Mouse (Mus musculus): ENCODE results near the gene Atp6v0a4.

Atp6v0a4 gene

GRCm38 (mm10) chr6:38125462-38125861 lies 1.1 kb upstream of the Atp6v0a4 start:
- WGBS, result 94% methylated on average over 3 of the region's 3 CpGs

- 97% methylated on average over 5 of the region's 5 CpGs for WGBS
These were observed 496 bp upstream of the Atp6v0a4 start for GRCm38 (mm10) chr6:38124882-38125281.

- WGBS, result 77% methylated on average over 18 of the region's 18 CpGs
These were observed 747 bp downstream of the Atp6v0a4 start for GRCm38 (mm10) chr6:38123471-38124206.

DNA sequence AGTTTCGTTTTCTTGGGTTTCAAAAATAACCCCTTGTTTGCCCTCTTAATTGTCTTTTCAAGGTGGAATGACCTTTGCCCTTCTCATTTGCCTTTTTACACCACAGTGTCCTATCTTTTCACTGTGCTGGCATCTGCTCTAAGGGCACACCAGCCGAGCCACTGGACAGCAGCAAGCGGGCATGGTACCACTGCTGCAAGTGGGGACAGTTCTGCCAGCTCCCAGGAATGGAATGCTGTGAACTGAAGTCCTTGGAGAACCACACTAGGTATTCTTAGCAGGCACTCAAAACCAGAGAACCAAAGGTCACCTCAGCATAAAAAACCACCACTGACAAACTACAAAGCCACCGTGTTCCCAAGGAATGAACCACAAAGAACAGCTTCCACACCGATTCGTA lies 1.6 kb downstream of the Atp6v0a4 start:
- 82% methylated on average over 6 of the region's 6 CpGs for WGBS

DNA sequence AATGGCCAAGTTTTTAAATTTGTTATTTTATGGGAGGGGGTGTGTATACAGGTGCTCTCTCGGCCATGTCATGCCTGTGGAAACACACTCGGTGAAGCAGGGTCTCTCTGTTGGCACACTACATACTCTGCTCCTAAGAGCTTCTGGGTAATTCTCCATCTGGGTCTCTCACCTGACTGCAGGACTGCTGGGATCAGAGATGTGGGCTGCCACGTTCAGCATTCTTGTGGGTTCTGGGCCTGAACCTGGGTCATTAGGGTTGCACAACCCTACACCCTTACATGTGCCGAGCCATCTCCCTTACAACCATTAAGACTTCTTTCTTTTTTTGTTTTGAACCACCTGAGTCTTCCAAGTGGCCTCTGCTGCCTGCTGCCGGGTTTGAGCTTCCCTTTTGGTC lies 2.5 kb downstream of the Atp6v0a4 start:
- WGBS, result 87% methylated on average over 5 of the region's 5 CpGs

GRCm38 (mm10) chr6:38120681-38121371 lies 3.6 kb downstream of the Atp6v0a4 start:
- WGBS, result 77% methylated on average over 9 of the region's 9 CpGs

DNA sequence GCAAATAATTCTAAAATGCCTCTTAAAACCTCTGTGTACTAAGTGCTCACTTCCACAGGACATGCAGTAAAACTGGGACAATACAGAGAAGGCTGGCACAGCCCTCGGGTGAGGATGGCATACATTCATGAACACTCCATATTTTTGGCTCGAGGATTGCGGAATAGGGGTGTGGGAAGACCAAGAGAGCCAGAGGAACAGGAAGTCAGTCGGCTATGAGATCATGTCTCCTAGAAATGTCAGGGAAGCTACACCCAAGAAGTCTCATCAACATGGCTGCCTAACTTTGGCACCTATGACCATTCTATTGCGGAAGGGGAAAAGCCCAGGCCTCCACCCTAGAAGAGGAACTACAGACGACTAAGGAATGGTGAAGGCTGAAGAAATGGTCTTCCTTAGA lies 6.0 kb downstream of the Atp6v0a4 start:
- WGBS, result 68% methylated on average over 6 of the region's 6 CpGs

GRCm38 (mm10) chr6:38116107-38116770 lies 8.1 kb downstream of the Atp6v0a4 start:
- 29% methylated on average over 4 of the region's 4 CpGs for WGBS

DNA sequence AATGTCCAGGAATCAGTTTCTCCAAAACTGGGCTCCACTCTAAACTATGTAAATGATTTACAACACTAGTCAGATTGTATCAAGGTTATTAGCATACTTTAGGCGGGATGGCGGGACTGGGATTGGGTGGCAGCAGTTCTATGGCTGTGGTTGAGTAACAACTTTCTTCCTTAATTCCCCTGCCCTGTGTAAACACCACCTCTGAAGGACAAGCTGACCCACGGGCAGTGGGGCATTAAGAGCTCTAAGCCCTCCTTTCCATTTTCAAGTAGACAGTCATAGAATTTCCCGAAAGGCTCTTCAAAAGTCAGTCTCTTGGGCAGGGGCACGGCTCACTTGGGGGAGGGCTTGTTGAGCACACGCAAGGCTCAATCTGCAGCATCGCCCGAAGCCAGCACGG lies 13.5 kb downstream of the Atp6v0a4 start:
- WGBS, result 74% methylated on average over 9 of the region's 9 CpGs

- 24% methylated on average over 9 of the region's 9 CpGs for WGBS
These were observed 14.5 kb downstream of the Atp6v0a4 start for GRCm38 (mm10) chr6:38109871-38110270.

DNA sequence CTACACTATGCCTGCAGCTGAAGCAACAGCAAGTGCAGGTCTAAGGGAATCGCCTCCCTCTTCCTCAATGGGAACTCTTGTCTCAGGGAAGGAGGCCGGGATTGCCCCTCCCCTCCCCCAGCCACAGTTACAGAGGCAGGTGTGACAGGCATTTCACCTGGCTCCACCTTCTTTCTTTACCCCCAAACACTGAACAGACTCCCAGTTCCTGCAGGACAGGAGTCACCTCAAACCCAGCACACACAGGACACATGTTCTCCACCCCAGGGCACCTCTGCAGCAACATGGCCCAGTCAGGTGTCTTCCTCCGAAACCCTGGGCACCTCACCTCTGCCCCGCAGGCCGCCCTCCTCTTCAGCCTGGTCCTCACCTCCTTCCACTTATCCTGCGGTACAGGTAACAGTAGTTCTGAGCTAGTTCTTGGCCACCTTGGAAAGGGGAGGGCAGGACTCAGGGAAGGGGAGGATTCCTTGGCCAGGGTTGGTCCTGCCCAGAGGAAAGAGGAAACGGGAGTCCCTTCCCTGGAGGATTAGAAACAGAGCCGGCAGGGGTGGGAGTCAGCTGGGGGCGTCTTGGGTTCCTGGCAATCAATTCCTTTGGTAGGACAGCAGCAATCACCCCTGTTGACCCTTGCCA lies 15.1 kb downstream of the Atp6v0a4 start, which contains the start of gene Tmem213:
Gene Tmem213 (plus strand): TSS at position 96 of the 636 bp plus-strand sequence.
- 50% methylated on average over 9 of the region's 9 CpGs for WGBS

DNA sequence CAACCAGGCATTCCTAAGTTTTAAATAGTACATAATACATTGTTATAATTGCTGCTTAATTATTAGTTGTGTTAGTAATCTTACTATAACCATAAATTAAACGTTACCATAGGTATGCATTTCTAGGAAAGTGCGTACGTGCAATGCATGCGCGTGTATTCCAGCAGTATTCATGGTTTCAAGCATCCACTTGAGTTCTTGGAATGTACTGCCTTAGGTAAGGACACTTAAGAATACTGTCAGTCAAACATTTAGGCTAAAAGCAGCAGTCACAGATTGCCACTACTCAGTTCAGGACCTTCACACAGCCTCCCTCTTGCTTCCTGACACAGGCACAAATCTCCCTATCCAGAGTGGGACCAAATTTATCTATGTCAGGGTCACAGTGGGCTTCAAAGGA lies 15.9 kb downstream of the Atp6v0a4 start:
- WGBS, result 98% methylated on average over 5 of the region's 5 CpGs

DNA sequence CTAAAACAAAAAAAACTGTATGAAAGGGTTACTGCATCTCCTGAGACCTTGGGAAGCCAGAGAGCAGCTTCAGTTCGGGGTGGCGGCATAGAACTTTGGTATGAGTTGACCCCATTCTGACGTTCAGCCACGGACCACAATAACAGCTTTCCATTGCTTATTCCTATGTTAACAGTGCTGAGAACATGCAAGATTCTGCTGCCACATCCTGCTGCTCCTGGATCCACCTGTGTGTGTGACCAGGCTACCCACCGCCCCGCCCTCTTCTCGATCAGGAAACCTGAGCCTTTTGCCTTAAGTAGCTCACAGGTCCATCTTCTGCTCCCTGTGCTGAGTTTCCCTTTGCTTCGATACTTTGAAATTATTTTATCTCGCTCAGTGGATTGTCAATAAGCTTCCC lies 18.5 kb downstream of the Atp6v0a4 start:
- 88% methylated on average over 9 of the region's 9 CpGs for WGBS

DNA sequence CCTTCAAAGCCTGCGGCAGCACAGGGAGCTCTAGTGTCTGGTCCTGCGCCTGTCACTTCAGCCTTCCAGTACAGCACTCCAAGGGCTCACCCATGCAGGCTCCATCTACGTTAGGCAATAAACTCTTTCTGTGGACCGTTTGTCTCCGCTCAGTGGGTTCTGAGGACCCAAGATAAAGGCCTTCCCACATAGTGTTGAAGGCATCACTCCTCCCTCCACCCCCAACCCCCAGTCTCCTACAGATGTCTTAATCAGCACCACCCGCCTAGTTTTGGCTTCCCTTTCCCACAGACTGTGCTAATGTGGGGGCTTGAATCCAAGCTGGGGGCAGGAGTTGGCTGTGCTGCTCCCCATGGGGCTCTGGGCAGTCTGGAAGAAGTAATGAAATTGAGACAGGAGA lies 20.6 kb downstream of the Atp6v0a4 start:
- 54% methylated on average over 6 of the region's 6 CpGs for WGBS

- 78% methylated on average over 7 of the region's 7 CpGs for whole genome bisulfite sequencing
These were observed 22.1 kb downstream of the Atp6v0a4 start for GRCm38 (mm10) chr6:38102216-38102795.

GRCm38 (mm10) chr6:38096961-38097370 lies 27.4 kb downstream of the Atp6v0a4 start:
- 72% methylated on average over 5 of the region's 5 CpGs for WGBS

GRCm38 (mm10) chr6:38094701-38095100 lies 29.7 kb downstream of the Atp6v0a4 start:
- WGBS, result 94% methylated on average over 10 of the region's 10 CpGs

- WGBS, result 82% methylated on average over 8 of the region's 8 CpGs
These were observed 31.8 kb downstream of the Atp6v0a4 start for GRCm38 (mm10) chr6:38092539-38092938.

DNA sequence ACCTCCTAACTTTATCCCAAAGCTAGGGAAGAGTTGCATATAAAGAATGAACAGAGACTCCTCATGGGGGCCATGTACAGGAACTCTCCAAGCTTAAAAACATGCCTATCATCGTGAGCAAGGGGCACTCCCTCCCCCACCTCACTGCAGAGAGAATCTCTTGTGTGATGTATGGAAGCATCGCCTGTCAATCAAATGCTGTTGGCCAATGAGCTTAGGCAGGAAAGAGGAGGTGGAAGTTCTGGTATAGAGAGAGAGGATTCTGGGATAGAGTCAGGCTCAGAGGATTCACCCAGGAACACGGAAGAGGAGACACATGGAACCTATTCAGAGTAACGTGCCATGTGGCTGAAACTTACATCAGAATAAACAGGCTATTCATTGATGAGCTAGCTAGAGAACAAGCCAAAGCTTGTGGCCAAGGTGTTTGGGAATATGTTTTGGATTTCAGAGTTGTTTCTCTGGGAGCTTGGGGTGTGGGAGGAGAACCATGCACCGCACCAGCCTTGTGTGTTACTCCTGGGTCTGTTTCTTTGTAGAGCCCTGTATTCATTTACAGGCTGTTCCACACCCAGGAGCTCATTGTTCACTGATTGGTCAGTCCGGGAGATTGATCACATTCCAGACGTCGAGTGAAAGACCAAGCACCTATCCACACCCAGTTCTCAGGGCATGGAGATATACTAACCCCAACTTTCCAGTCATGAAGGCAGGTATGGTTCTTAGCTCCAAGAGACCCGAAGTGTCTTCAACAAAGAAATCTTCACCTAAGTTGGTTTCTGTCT lies 37.0 kb downstream of the Atp6v0a4 start:
- WGBS, result 81% methylated on average over 9 of the region's 9 CpGs

GRCm38 (mm10) chr6:38083204-38083603 lies 41.2 kb downstream of the Atp6v0a4 start:
- 66% methylated on average over 4 of the region's 4 CpGs for WGBS

DNA sequence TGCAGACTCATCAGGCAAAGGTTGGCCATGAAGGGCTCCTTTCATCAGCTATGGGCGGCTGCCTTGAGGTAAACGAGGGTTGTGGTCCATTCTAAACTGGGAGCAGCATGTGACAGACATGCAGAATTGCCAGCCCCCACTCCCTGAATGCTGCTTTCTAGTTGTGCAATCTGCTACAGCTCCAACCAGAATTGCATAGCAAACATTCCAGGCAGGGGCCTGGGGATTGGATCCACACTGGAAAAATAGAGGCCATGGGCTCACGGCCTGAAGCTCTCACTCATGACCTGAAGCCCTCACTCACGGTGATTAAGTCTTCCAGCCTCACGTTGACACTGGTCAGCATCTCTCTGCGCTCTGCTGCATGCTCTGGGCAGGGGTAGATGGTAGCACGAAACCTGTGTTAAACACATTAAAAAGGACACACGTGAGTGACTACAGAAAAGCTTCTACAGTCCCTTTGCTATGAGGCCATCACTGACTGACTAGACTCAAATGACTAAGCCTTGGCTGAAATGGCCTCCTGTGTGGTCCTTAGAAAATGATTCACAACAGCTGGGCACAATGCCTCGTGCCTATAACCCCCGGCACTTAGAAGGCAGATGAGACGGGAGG lies 42.6 kb downstream of the Atp6v0a4 start:
- 79% methylated on average over 11 of the region's 11 CpGs for WGBS
